Mouse (Mus musculus) cerebellum, postnatal 4 days (tissue): ENCODE results near the gene Osbpl8.

Source experiments
- DNase-seq, 2 experiments: peaks; one replicate each; pipeline ENCODE4 v3.0.0; 2022; ENCODE audit warnings: low spot score in 2 of 2, mixed read lengths in 1 of 2

Gene Osbpl8

GRCm38 (mm10) chr10:111155065-111155464 lies 9.5 kb upstream of the Osbpl8 start:
- DNase-seq = no peak

GRCm38 (mm10) chr10:111155571-111155970 lies 9.0 kb upstream of the Osbpl8 start:
- DNase-seq = no peak

- DNase-seq = no peak
These were observed 8.0 kb upstream of the Osbpl8 start for GRCm38 (mm10) chr10:111156394-111157190.

GRCm38 (mm10) chr10:111157241-111157659 lies 7.3 kb upstream of the Osbpl8 start:
- no peak for DNase-seq

GRCm38 (mm10) chr10:111159789-111160522 lies 4.6 kb upstream of the Osbpl8 start:
- DNase-seq = no peak

GRCm38 (mm10) chr10:111160540-111160939 lies 4.0 kb upstream of the Osbpl8 start:
- no peak for DNase-seq

GRCm38 (mm10) chr10:111161373-111161772 lies 3.2 kb upstream of the Osbpl8 start:
- no peak for DNase-seq

- DNase-seq = no peak
These were observed 1.5 kb upstream of the Osbpl8 start for GRCm38 (mm10) chr10:111163025-111163424.

GRCm38 (mm10) chr10:111163601-111164240 lies 831 bp upstream of the Osbpl8 start:
- DNase-seq = no peak

- peak; percentile 29 to 42 for DNase-seq
These were observed 848 bp downstream of the Osbpl8 start for GRCm38 (mm10) chr10:111165219-111165981.

GRCm38 (mm10) chr10:111166057-111166841 lies 1.7 kb downstream of the Osbpl8 start:
- no peak for DNase-seq

- no peak for DNase-seq
These were observed 2.9 kb downstream of the Osbpl8 start for GRCm38 (mm10) chr10:111167444-111167843.

- DNase-seq = no peak
These were observed 3.8 kb downstream of the Osbpl8 start for GRCm38 (mm10) chr10:111168305-111168704.

- no peak for DNase-seq
These were observed 6.8 kb downstream of the Osbpl8 start for GRCm38 (mm10) chr10:111171246-111171934.

GRCm38 (mm10) chr10:111173589-111174247 lies 9.2 kb downstream of the Osbpl8 start:
- DNase-seq = no peak

GRCm38 (mm10) chr10:111177336-111177735 lies 12.8 kb downstream of the Osbpl8 start:
- no peak for DNase-seq

GRCm38 (mm10) chr10:111178024-111178423 lies 13.5 kb downstream of the Osbpl8 start:
- no peak for DNase-seq

- no peak for DNase-seq
These were observed 16.1 kb downstream of the Osbpl8 start for GRCm38 (mm10) chr10:111180633-111181032.

GRCm38 (mm10) chr10:111183634-111184270 lies 19.2 kb downstream of the Osbpl8 start:
- DNase-seq = peak in 1 of 2 experiments; percentile 23
